Mouse (Mus musculus) embryo, embryonic 11.5 days (tissue): ENCODE results near the gene Ppp1r1b.
"Not testable (repeated sequence)": the region's sequence is repeated elsewhere in the genome, so short reads cannot be mapped to it uniquely, and the experiment has no call there.

Experiments used
- DNase-seq: peaks from one replicate; pipeline ENCODE4 v3.0.0-alpha.2; 2012; ENCODE audit warnings: low read depth, low spot score

Gene Ppp1r1b

GRCm38 (mm10) chr11:98371556-98372240 lies 23.5 kb downstream of the Ppp1r1b start:
- DNase-seq: no peak

GRCm38 (mm10) chr11:98372406-98372805 lies 24.2 kb downstream of the Ppp1r1b start:
- DNase-seq: peak; percentile 59

GRCm38 (mm10) chr11:98373244-98373643 lies 25.0 kb downstream of the Ppp1r1b start:
- DNase-seq: no peak

- DNase-seq: no peak
Observed at GRCm38 (mm10) chr11:98374266-98374665, 26.1 kb downstream of the Ppp1r1b start.

GRCm38 (mm10) chr11:98376756-98377155 lies 28.6 kb downstream of the Ppp1r1b start:
- no peak for DNase-seq

GRCm38 (mm10) chr11:98377787-98378186 lies 29.6 kb downstream of the Ppp1r1b start:
- DNase-seq: no peak

GRCm38 (mm10) chr11:98379379-98379778 lies 31.2 kb downstream of the Ppp1r1b start:
- DNase-seq: no peak

GRCm38 (mm10) chr11:98380106-98380505 lies 31.9 kb downstream of the Ppp1r1b start:
- DNase-seq: no peak

- no peak for DNase-seq
Observed at GRCm38 (mm10) chr11:98381651-98382050, 33.4 kb downstream of the Ppp1r1b start.

GRCm38 (mm10) chr11:98382405-98382804 lies 34.2 kb downstream of the Ppp1r1b start:
- DNase-seq: not testable (repeated sequence)

- no peak for DNase-seq
Observed at GRCm38 (mm10) chr11:98383261-98384030, 35.2 kb downstream of the Ppp1r1b start, which contains the start of gene Tcap. Gene Tcap (plus strand): TSS chr11:98383811.

GRCm38 (mm10) chr11:98384216-98384615 lies 36.0 kb downstream of the Ppp1r1b start:
- no peak for DNase-seq

GRCm38 (mm10) chr11:98384721-98385637 lies 36.8 kb downstream of the Ppp1r1b start:
- DNase-seq: no peak

GRCm38 (mm10) chr11:98385638-98386585 lies 37.7 kb downstream of the Ppp1r1b start, which contains the start of gene Pnmt:
Gene Pnmt (plus strand): TSS chr11:98386450.
- DNase-seq: no peak

- no peak for DNase-seq
Observed at GRCm38 (mm10) chr11:98386596-98386995, 38.4 kb downstream of the Ppp1r1b start.

- DNase-seq: no peak
Observed at GRCm38 (mm10) chr11:98387056-98387577, 38.9 kb downstream of the Ppp1r1b start.

GRCm38 (mm10) chr11:98388282-98388681 lies 40.1 kb downstream of the Ppp1r1b start:
- no peak for DNase-seq

GRCm38 (mm10) chr11:98389221-98389780 lies 41.1 kb downstream of the Ppp1r1b start:
- no peak for DNase-seq

GRCm38 (mm10) chr11:98390141-98390540 lies 41.9 kb downstream of the Ppp1r1b start:
- DNase-seq: no peak

- DNase-seq: no peak
Observed at GRCm38 (mm10) chr11:98392034-98392433, 43.8 kb downstream of the Ppp1r1b start.
